Mouse (Mus musculus) heart, postnatal 0 days (tissue): Measurements from ENCODE around the gene Fbln7.
A peak's percentile ranks its signal among the peaks of the same experiment; 100 is the strongest.

Experiments used
- CTCF ChIP-seq: IDR thresholded peaks from 2 replicates; pipeline ENCODE4 v1.5.1; 2016; ENCODE audit warnings: antibody characterized with exemption, control low read depth, low read depth
- EP300 ChIP-seq: IDR thresholded peaks from 2 replicates; pipeline ENCODE4 v1.6.1; 2016; ENCODE audit warnings: antibody characterized with exemption, low read depth

- TF ChIP-seq CTCF (peak; percentile 69), EP300 (no peak)
Measured at GRCm38 (mm10) chr2:128817387-128817785, 45.4 kb upstream of the Fbln7 start.
